Mouse (Mus musculus): ENCODE measurements around the gene Arg2.

- TF ChIP-seq CTCF (IDR thresholded peaks at IDR 0.05; ENCODE audit: borderline replicate concordance, insufficient read depth, low read length) (no peak), POLR2A (IDR thresholded peaks at IDR 0.05; ENCODE audit: low read depth, low read length) (no peak)
Measured at GRCm38 (mm10) chr12:79140811-79141210, 10.2 kb downstream of the Arg2 start.

Data from embryonic fibroblast, embryonic 13.5 days (primary cell).